Mouse (Mus musculus) olfactory bulb, adult 2 months (tissue): ENCODE data around the gene Gp9.

Source experiments
- CTCF ChIP-seq: fragments of 200-500 bp; IDR thresholded peaks from 2 replicates; pipeline ENCODE4 v1.5.1; 2012; ENCODE audit warnings: low read depth, mild to moderate bottlenecking, low read length, moderate library complexity; ENCODE audit not compliant: insufficient read depth
- POLR2A ChIP-seq: fragments of 200-500 bp; IDR thresholded peaks from 2 replicates; pipeline ENCODE4 v1.6.1; 2012; ENCODE audit warnings: mild to moderate bottlenecking, low read depth, low read length, moderate library complexity; ENCODE audit not compliant: insufficient read depth

DNA sequence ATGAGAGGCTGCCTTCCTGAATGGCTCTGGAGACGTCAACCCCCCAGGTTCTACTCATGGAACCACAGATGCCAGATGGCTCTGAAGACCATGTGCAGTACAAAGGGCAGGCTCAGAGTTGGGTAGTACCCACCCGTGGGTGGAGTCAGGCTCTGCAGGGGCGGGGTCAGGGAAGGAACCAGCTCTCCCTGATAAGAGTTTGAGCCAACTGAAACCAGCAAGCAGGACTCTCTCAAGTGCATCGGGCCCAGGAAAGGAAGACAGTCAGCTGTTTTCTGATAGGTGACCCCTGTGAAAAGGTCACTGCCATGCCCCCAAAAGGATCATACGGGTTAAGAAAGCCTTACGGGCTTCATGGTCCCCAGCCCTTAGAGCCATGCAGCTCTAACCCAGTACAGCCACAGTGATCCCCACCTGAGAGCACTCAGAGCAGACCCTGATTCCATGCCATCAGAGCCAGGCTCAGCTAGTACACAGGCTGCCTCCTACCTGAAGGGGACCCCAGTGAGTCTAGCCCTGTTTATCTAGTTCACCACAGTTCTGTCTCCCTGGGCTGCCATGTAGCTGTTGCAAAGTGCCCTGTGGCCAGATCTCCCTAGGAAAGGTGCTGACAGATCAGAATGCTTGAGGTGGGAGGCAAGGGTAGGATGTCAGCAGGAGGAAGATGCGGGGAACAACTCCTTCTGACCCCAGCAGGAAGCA, 13.1 kb downstream of the Gp9 start:
- TF ChIP-seq CTCF (no peak), POLR2A (no peak)
